Mouse (Mus musculus) midbrain, embryonic 14.5 days (tissue): Measurements from ENCODE around the gene Lzts2. TPM values are rescaled to one million over a fixed set of nuclear protein-coding genes. Genes with fewer than 3 reads are reported as not detected.
A peak's percentile ranks its signal among the peaks of the same experiment; 100 is the strongest.

Experiments used
- ATAC-seq: fragments of 200-750 bp; cut with Nextera tagmentation; 2 replicates; pipeline ENCODE4 v1.8.0; 2017; ENCODE audit warnings: moderate number of reproducible peaks, moderate library complexity; ENCODE audit not compliant: low FRiP score, low TSS enrichment
- DNase-seq: peaks from one replicate; pipeline ENCODE4 v3.0.0-alpha.2; 2015
- H3K27ac ChIP-seq: fragments of 300-500 bp; sonication (generic); replicated peaks from 2 replicates; pipeline ENCODE4 v1.5.1; 2014; ENCODE audit warnings: mild to moderate bottlenecking, low read depth, low read length, moderate library complexity
- H3K27me3 ChIP-seq: fragments of 300-500 bp; sonication (generic); 2 replicates; pipeline ENCODE4 v1.6.1; 2014; ENCODE audit warnings: low read length, control low read depth, mixed read lengths; ENCODE audit not compliant: control insufficient read depth, insufficient read depth
- H3K36me3 ChIP-seq: fragments of 300-500 bp; sonication (generic); 2 replicates; pipeline ENCODE4 v1.6.1; 2014; ENCODE audit warnings: low read length, control low read depth; ENCODE audit not compliant: control insufficient read depth, insufficient read depth
- H3K4me1 ChIP-seq: fragments of 300-500 bp; sonication (generic); 2 replicates; pipeline ENCODE4 v1.6.1; 2014; ENCODE audit warnings: mild to moderate bottlenecking, antibody characterized with exemption, low read length, control low read depth; ENCODE audit not compliant: control insufficient read depth, insufficient read depth
- H3K4me2 ChIP-seq: fragments of 300-500 bp; sonication (generic); 2 replicates; pipeline ENCODE4 v1.6.1; 2014; ENCODE audit warnings: mild to moderate bottlenecking, low read length, moderate library complexity
- H3K4me3 ChIP-seq: fragments of 300-500 bp; sonication (generic); replicated peaks from 2 replicates; pipeline ENCODE4 v1.5.1; 2014; ENCODE audit warnings: low read depth, low read length
- H3K9ac ChIP-seq: fragments of 300-500 bp; sonication (generic); replicated peaks from 2 replicates; pipeline ENCODE4 v1.6.1; 2014; ENCODE audit warnings: mild to moderate bottlenecking, low read length, moderate library complexity
- H3K9me3 ChIP-seq: fragments of 300-500 bp; sonication (generic); 2 replicates; pipeline ENCODE4 v1.6.1; 2016; ENCODE audit warnings: low read length, control low read depth, mixed read lengths; ENCODE audit not compliant: control insufficient read depth
- whole genome bisulfite sequencing: fragments of 180-500 bp; shearing (Covaris S2); extraction: QIAGEN DNeasy Blood & Tissue Kit; methylation state at CpG from one replicate; pipeline ENCODE4 v1.1.7; 2014; 5-methylcytosine and 5-hydroxymethylcytosine counted together
- polyA plus RNA-seq: library from polyadenylated mRNA; unstranded; fragments of >200 nt; fragmentation: Nextera tagmentation; extraction: Ambion mirVana; gene quantifications from 2 replicates; pipeline ENCODE4 v1.2.1, GENCODE M21; 2014

The Lzts2 gene
- polyA plus RNA-seq, 1 experiment from 2014 or later: 21.5 TPM

- H3K4me2 ChIP-seq: peak overlapping the region; percentile 95
- H3K36me3 ChIP-seq: peaks cover 45% of the 10 kb centered on the region
- no peak for ATAC-seq
- H3K27ac ChIP-seq: 0 out of 2 replicates have a peak overlapping the region, but pooled peaks have one; percentile 50
- peak overlapping the region; percentile 76; the same call in 1 of the 2 replicates for H3K9ac ChIP-seq
- H3K9me3 ChIP-seq: no peaks in the 10 kb centered on the region
- H3K4me1 ChIP-seq: peaks cover 18% of the 10 kb centered on the region
- 92% methylated on average over 20 of the region's 20 CpGs for WGBS
- H3K4me3 ChIP-seq: peak overlapping the region; percentile 92; the same call in 1 of the 2 replicates
- H3K27me3 ChIP-seq: no peaks in the 10 kb centered on the region
- no peak for DNase-seq
These were observed 6.6 kb upstream of the Lzts2 start for GRCm38 (mm10) chr19:45007425-45008191.

- Histone ChIP-seq H3K27me3 (no peaks in the 10 kb centered on the region), H3K36me3 (peaks cover 25% of the 10 kb centered on the region), H3K27ac (no peak overlapping the region), H3K4me1 (peaks cover 21% of the 10 kb centered on the region), H3K9me3 (no peaks in the 10 kb centered on the region), H3K4me2 (no peak overlapping the region), H3K4me3 (no peak overlapping the region), H3K9ac (no peak overlapping the region)
- ATAC-seq (no peak), DNase-seq (no peak)
- WGBS: 92% methylated on average over 4 of the region's 4 CpGs
These were observed 3.6 kb upstream of the Lzts2 start for GRCm38 (mm10) chr19:45010646-45011045.

- Histone ChIP-seq H3K4me3 (no peak overlapping the region), H3K4me2 (no peak overlapping the region), H3K9me3 (no peaks in the 10 kb centered on the region), H3K27ac (peak overlapping the region; percentile 62), H3K9ac (no peak overlapping the region; the same call in 1 of the 2 replicates), H3K4me1 (peaks cover 29% of the 10 kb centered on the region), H3K27me3 (no peaks in the 10 kb centered on the region), H3K36me3 (peaks cover 25% of the 10 kb centered on the region)
- ATAC-seq (no peak), DNase-seq (no peak)
- 87% methylated on average over 8 of the region's 8 CpGs for WGBS
These were observed 2.0 kb upstream of the Lzts2 start for GRCm38 (mm10) chr19:45012219-45012618.

- peaks cover 27% of the 10 kb centered on the region for H3K4me1 ChIP-seq
- DNase-seq: peak; percentile 79
- no peak overlapping the region for H3K4me3 ChIP-seq
- no peaks in the 10 kb centered on the region for H3K9me3 ChIP-seq
- no peaks in the 10 kb centered on the region for H3K27me3 ChIP-seq
- H3K36me3 ChIP-seq: peaks cover 25% of the 10 kb centered on the region
- H3K9ac ChIP-seq: no peak overlapping the region; the same call in 1 of the 2 replicates
- WGBS: 30% methylated on average over 6 of the region's 6 CpGs
- ATAC-seq: no peak
- no peak overlapping the region for H3K4me2 ChIP-seq
- peak overlapping the region; percentile 62 for H3K27ac ChIP-seq
These were observed 1.6 kb upstream of the Lzts2 start for GRCm38 (mm10) chr19:45012636-45013035.

DNA sequence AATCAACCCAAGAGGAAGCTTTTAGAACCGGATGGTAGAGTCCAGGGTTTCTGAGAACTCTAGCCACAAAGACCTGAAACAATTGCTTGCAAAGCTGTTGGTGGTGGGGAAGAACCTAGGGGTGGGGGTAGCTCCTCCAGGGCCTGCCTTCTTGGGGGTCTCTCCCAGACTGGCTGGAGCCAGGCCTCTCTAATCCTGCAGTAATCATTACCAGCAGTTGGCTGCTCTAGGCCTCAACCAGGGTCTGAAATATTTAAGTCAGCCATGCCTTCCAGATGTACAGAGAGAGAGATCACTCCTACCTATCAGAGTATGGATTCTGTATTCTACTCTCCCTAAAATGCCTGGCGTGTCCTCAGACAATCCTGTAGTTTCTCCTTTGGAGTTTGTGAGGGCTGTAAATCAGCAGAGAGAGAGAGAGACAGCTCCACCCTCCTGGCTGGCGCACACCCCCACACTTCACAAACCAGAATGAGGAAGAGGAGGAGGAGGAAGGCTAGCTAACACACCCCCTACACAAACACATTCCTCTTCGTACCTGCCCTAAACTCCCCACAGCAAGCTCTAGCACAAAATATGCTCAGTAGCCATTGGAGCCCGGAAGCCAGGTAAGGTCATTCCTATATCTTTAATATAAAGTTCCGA is 511 bp upstream of the Lzts2 start:
- Histone ChIP-seq H3K9me3 (no peaks in the 10 kb centered on the region), H3K4me2 (no peak overlapping the region), H3K27ac (no peak overlapping the region), H3K36me3 (peaks cover 25% of the 10 kb centered on the region), H3K4me1 (peaks cover 30% of the 10 kb centered on the region), H3K4me3 (no peak overlapping the region), H3K27me3 (no peaks in the 10 kb centered on the region), H3K9ac (no peak overlapping the region)
- ATAC-seq (no peak), DNase-seq (no peak)
- 71% methylated on average over 6 of the region's 6 CpGs for WGBS

DNA sequence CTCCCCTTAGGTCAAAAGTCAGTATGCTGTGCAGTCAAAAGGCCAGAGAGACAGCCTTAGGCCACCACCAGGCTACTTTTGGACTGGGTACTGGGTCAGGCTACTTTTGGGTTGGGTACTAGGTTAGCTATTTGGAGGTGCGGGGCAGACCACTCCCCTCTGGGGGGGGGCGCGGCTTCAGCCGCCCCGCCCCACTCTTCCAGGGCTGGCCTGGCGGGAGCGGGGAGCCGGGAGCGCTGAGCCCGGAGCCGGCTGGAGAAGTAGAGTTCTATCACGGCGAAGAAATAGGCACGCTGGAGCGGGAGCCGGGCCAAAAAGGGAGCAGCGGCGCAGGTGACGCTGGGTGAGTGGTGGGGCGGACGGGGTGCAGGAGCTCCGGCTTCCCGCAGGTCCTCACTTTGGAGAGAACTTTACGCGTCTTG is 778 bp downstream of the Lzts2 start:
- DNase-seq (peak; percentile 50), ATAC-seq (no peak)
- Histone ChIP-seq H3K4me2 (peak overlapping the region; percentile 90), H3K9me3 (no peaks in the 10 kb centered on the region), H3K4me1 (peaks cover 40% of the 10 kb centered on the region), H3K27ac (no peak overlapping the region), H3K4me3 (peak overlapping the region; percentile 26), H3K9ac (peak overlapping the region; percentile 31; the same call in 1 of the 2 replicates), H3K36me3 (peaks cover 21% of the 10 kb centered on the region), H3K27me3 (no peaks in the 10 kb centered on the region)
- 1% methylated on average over 25 of the region's 25 CpGs for WGBS

- no peaks in the 10 kb centered on the region for H3K27me3 ChIP-seq
- H3K4me1 ChIP-seq: peaks cover 46% of the 10 kb centered on the region
- peak overlapping the region; percentile 17 for H3K9ac ChIP-seq
- no peaks in the 10 kb centered on the region for H3K9me3 ChIP-seq
- 2% methylated on average over 34 of the region's 34 CpGs for WGBS
- peak overlapping the region; percentile 95 for H3K27ac ChIP-seq
- H3K4me2 ChIP-seq: peak overlapping the region; percentile 90
- H3K36me3 ChIP-seq: peaks cover 14% of the 10 kb centered on the region
- no peak for ATAC-seq
- H3K4me3 ChIP-seq: peak overlapping the region; percentile 26
- DNase-seq: peak; percentile 52
These were observed 1.5 kb downstream of the Lzts2 start for GRCm38 (mm10) chr19:45015518-45016281.

DNA sequence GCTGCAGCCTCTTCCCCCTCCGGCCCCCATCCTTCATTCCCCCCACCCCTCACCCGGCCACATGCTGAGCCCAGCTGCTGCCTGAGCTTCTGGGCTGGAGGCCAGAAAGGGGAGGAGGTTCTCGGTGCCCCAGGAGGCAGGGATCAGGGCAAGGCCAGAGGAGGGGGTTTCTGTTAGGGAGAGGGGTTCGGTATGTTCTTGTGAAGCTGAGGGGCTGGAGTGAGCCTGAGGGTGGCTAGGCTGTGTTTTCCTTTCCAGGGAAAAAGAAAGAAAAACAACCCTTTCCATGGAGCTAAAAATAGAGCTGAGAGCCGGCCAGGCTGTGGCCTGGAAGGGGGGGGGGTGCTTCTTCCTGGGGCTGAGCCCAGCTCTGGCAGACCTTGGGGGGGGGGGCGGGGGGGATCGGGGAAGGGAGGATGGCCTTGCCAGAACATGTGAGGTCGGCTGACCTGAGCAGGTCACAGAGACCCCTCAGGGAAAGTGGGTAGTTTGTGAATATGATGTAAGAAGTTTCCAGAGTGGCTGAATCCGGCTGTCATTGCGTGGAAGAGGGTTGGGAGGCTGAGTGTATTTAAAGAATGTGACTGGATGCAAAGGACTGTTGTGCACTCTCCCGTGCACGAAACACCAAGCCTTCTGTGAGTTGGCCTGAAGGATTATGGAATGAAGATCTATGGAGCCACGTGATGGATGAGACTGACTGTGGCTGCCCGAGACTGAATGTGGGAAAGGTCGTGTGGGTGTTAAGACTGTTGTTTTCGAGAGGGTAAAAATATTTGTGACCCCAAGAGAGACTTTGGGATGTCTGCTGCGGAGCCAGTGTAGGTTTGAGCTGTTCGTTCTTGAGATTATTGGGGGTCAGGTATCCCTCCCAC is 2.4 kb downstream of the Lzts2 start:
- Histone ChIP-seq H3K4me1 (peaks cover 51% of the 10 kb centered on the region), H3K36me3 (peaks cover 8% of the 10 kb centered on the region), H3K27ac (peak overlapping the region; percentile 95), H3K4me3 (peak overlapping the region; percentile 63), H3K9ac (peak overlapping the region; percentile 75), H3K27me3 (no peaks in the 10 kb centered on the region), H3K4me2 (peak overlapping the region; percentile 90), H3K9me3 (no peaks in the 10 kb centered on the region)
- peak; percentile 32; the same call in 1 of the 2 replicates for ATAC-seq
- peak; percentile 81 for DNase-seq
- 1% methylated on average over 18 of the region's 18 CpGs for WGBS
